Mouse (Mus musculus): ENCODE measurements around the gene Galnt17. TPM values are rescaled to one million over a fixed set of nuclear protein-coding genes. Genes with fewer than 3 reads are reported as not detected.
A peak's percentile ranks its signal among the peaks of the same experiment; 100 is the strongest.

Gene Galnt17
- polyA plus RNA-seq, 1 experiment = 15.3 TPM

DNA sequence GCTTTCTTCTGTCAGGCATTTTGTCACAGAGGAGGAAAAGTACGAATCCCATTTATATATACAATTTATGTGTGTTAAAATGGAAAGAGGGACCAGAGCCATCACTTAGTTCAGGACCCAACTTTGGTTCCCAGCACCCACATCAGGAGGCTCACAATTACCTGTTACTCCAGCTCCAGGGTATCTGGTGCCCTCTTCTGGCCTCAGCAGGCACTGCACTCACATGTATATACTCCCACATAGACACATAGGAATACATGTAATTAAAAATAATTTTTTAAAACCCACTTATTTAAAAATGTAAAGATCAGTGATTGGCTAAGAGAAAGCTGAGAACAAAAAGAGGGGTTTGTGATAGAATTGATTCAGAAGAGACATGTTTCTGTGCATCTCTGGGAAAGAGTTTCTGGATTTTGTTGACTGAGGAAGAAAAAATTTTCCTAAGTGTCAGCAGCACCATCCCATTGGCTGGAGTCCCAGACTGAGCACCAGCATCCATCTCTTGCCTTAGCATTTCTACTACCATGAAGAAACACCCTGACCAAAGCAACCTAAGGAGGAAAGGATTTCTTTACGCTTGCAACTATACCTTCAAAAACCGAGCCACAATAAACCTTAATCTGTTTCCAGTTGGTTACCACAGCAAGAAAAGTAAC is 381.0 kb downstream of the Galnt17 start:
- DNase-seq (ENCODE audit: low read depth) = no peak
- TF ChIP-seq CTCF (IDR thresholded peaks at IDR 0.05; ENCODE audit: borderline replicate concordance, extremely low read depth, insufficient read depth, insufficient read length) (peak; percentile 3; the same call in 1 of the 2 replicates), POLR2A (IDR thresholded peaks at IDR 0.05; ENCODE audit: borderline replicate concordance, extremely low read depth, insufficient read depth, insufficient read length, poor library complexity, severe bottlenecking) (no peak)

DNA sequence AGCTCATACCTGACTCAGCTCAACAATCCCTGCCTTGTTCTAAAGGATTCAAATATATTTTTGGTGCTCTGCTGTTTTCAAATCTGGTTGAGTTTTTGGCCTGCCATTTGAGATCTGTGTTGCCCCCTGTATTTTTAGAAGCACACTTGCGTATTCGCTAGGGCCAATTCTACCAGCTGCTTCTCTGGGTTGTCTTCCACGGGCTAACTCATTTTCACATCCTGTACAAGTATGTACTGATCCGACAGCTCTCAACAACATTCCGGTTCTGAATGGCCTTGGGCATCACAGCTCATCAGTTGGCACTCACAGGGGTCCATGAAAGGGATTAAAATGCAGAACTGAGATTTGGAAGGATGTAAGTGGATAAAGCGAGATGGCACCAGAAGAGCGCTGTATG is 382.6 kb downstream of the Galnt17 start:
- TF ChIP-seq POLR2A (IDR thresholded peaks at IDR 0.05; ENCODE audit: borderline replicate concordance, extremely low read depth, insufficient read depth, insufficient read length, poor library complexity, severe bottlenecking) = no peak
- TF ChIP-seq CTCF (IDR thresholded peaks at IDR 0.05; ENCODE audit: borderline replicate concordance, extremely low read depth, insufficient read depth, insufficient read length) = no peak
- no peak for DNase-seq (ENCODE audit: low read depth)

DNA sequence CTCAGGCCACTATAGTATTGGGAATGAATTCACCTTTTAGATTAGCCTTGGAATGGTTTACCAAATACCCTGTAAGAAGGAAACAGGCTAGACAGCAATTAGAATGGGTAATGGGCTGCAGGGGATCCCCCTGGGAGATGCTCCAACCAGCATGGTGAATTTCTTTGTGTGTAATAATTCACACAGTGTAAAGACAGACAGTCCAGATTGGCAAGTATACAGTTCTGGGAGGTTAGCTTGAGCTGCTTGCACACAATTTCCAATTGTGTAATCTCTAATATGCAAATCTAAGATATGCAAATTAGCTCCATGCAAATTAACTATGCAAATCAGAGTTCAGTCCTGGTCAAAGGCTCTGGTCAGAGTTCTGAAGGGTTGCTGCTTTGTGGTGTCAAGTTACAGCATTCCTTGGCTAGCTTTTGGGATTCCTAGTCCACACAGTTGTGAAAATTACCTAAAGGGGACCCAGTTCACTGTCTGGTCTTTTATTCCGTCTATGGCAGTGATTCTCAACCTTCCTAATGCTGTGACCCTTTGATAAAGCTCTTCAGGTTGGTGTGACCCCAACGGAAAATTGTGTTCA is 384.0 kb downstream of the Galnt17 start:
- DNase-seq (ENCODE audit: low read depth) = peak; percentile 94
- no peak for TF ChIP-seq POLR2A (IDR thresholded peaks at IDR 0.05; ENCODE audit: borderline replicate concordance, extremely low read depth, insufficient read depth, insufficient read length, poor library complexity, severe bottlenecking)
- no peak for TF ChIP-seq CTCF (IDR thresholded peaks at IDR 0.05; ENCODE audit: borderline replicate concordance, extremely low read depth, insufficient read depth, insufficient read length)

DNA sequence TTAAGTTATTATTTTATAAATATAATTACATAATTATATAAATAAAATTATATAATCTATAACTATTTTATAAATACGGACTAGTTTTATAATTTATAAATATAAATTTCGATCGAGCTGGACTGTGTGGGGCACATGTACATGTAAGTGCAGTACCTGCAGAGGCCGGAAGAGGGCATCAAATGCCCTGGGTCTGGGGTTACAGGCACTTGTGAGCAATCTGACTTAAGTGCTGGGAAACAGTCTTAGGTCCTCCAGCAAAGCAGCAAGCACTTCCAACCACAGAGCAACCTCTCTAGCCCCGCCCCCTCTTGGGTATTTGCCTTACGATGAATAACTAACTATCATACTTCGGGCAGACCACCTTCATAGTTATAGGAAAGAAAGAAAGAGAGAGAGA is 388.3 kb downstream of the Galnt17 start:
- no peak for DNase-seq (ENCODE audit: low read depth)
- TF ChIP-seq CTCF (IDR thresholded peaks at IDR 0.05; ENCODE audit: borderline replicate concordance, extremely low read depth, insufficient read depth, insufficient read length) (no peak), POLR2A (IDR thresholded peaks at IDR 0.05; ENCODE audit: borderline replicate concordance, extremely low read depth, insufficient read depth, insufficient read length, poor library complexity, severe bottlenecking) (no peak)

DNA sequence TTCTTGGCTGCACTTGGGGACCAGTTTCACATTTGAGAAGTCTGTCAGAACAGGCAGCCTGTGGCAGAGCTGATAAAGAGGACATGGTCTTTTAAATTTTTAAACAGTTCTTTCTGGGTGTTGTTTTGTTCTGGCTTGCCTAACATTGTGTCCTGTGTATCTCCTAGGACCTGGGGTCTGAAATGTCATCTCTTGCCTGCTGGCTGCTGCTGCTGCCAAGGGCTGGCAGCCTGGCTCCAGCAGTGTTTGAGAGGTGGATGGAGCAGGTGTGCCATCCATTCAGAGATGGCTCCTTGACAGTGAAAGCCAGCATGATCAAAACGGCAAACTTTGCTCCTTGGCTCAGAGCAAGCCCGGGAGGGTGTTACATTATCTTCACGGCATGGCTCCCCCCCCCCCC is 393.7 kb downstream of the Galnt17 start:
- TF ChIP-seq CTCF (IDR thresholded peaks at IDR 0.05; ENCODE audit: borderline replicate concordance, extremely low read depth, insufficient read depth, insufficient read length) (no peak), POLR2A (IDR thresholded peaks at IDR 0.05; ENCODE audit: borderline replicate concordance, extremely low read depth, insufficient read depth, insufficient read length, poor library complexity, severe bottlenecking) (no peak)
- DNase-seq (ENCODE audit: low read depth) = no peak

DNA sequence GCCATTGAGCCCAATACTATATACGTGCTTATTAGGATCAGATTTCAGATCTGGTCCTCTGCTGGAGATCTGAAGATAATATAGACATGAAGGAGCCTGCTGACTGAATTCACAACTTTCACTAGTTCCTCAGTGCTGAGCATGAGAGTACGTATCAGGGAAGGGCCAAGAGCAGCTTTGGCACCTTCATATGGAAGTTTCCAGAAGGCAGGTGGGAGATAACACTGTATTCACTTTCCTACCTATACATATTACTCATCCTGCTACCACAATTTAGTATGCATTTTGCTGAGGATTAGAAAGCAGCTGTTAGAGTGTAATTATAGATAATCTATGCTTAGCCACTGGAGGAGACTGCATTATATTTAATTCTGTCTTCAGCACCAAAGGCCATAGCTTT is 396.7 kb downstream of the Galnt17 start:
- DNase-seq (ENCODE audit: low read depth) = no peak
- TF ChIP-seq POLR2A (IDR thresholded peaks at IDR 0.05; ENCODE audit: borderline replicate concordance, extremely low read depth, insufficient read depth, insufficient read length, poor library complexity, severe bottlenecking) (no peak), CTCF (IDR thresholded peaks at IDR 0.05; ENCODE audit: borderline replicate concordance, extremely low read depth, insufficient read depth, insufficient read length) (no peak)

DNA sequence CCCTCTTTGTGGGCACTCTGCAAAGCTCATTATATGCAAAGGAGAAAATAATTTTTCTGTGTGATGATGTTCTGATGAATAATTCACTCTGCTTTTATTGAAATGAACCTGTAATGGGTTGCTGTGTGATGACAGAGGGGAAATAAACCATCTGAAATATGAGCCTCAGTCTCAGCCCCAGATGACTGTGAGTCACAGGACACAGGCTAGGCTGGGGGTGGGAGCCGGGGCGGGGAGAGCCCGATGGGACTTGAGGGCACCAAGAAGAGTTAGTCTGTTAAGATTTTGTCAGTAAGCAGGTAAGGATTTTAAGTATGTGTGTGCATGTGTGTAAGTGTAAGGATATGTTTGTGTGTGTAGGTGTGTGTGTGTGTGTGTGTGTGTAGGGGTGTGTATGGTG is 406.6 kb downstream of the Galnt17 start:
- TF ChIP-seq POLR2A (IDR thresholded peaks at IDR 0.05; ENCODE audit: borderline replicate concordance, extremely low read depth, insufficient read depth, insufficient read length, poor library complexity, severe bottlenecking) (no peak), CTCF (IDR thresholded peaks at IDR 0.05; ENCODE audit: borderline replicate concordance, extremely low read depth, insufficient read depth, insufficient read length) (no peak)

DNA sequence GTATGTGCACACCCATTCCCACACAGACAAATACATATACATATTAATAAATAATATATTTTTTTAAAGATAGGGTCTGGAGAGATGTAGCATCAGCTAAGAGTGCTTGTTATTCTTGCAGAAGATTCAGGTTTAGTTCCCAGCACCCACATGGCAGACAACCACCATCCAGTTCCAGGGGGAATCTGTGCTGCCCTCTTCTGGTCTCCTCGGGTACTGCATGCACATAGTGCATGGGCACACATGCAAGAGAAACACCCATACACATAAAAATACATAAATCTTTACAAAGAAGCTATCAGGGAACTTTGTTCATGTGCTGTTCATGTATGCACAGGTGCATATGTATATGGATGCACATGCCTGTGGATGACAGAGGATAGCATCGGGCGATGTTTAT is 412.3 kb downstream of the Galnt17 start:
- DNase-seq (ENCODE audit: low read depth) = no peak
- peak; percentile 44; the same call in 1 of the 2 replicates for TF ChIP-seq CTCF (IDR thresholded peaks at IDR 0.05; ENCODE audit: borderline replicate concordance, extremely low read depth, insufficient read depth, insufficient read length)
- TF ChIP-seq POLR2A (IDR thresholded peaks at IDR 0.05; ENCODE audit: borderline replicate concordance, extremely low read depth, insufficient read depth, insufficient read length, poor library complexity, severe bottlenecking) = no peak

More for the DNA sequence above, 406.6 kb downstream of the Galnt17 start:
- no peak for DNase-seq (ENCODE audit: low read depth)

DNA sequence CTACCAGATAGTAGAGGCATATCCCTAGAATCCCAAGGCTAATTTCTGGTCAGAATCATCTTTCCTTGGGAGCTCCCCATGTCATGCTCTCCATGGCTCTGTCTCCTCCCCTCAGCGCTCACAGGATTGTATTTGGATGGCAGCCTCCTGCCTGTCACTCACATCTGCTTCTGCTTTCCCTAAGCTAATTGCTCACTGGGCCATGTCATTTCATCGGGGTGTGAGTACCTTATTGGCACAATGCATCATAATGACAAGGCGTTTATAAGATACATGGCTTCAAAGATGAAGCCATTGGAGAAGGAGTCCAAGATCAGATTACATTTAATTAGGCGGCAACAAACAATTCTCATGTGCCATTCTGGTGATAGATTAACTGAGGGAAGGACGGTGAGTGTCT is 416.6 kb downstream of the Galnt17 start:
- TF ChIP-seq POLR2A (IDR thresholded peaks at IDR 0.05; ENCODE audit: borderline replicate concordance, extremely low read depth, insufficient read depth, insufficient read length, poor library complexity, severe bottlenecking) = no peak
- TF ChIP-seq CTCF (IDR thresholded peaks at IDR 0.05; ENCODE audit: borderline replicate concordance, extremely low read depth, insufficient read depth, insufficient read length) = no peak
- DNase-seq (ENCODE audit: low read depth) = peak; percentile 80

DNA sequence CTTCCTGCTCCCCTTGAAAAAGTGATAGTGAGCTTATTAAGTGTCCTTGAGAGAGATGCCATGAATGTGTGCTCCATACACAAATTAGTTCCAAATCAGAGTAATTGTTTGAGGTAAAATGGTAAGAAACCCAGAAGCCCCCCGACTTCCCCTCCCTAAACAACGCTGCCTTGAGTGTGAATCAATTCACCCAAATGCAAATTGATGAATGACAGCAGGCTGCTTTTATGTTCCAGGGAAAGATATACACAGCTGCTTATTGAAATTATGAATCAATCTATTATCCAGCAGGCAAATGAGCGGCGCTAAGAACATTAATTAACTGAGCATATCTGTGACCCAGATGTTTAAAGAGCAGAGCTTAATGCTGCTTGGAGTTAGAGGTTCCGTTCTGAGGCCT is 428.0 kb downstream of the Galnt17 start:
- TF ChIP-seq POLR2A (IDR thresholded peaks at IDR 0.05; ENCODE audit: borderline replicate concordance, extremely low read depth, insufficient read depth, insufficient read length, poor library complexity, severe bottlenecking) (no peak), CTCF (IDR thresholded peaks at IDR 0.05; ENCODE audit: borderline replicate concordance, extremely low read depth, insufficient read depth, insufficient read length) (no peak)
- peak; percentile 67 for DNase-seq (ENCODE audit: low read depth)

DNA sequence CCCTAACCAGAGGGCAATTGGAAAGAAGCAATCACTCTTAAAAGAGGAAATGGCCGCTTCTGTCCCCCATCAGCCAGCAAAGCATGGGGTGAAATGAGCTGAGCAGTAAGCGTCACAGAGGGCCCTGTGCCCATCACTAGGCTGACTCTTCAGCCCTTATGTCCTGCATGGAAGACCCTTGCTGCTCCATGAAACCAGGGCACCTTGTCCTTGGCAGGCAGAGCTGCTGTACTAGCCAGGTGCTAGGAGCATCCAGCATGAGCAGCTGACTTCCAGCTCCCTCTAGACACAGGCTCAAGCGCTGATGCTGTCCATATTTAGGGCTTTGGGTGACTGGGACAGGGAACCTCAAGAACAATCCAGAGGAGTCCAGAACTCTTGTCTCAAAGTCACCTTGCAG is 432.9 kb downstream of the Galnt17 start:
- no peak for DNase-seq (ENCODE audit: low read depth)
- TF ChIP-seq CTCF (IDR thresholded peaks at IDR 0.05; ENCODE audit: borderline replicate concordance, extremely low read depth, insufficient read depth, insufficient read length) (no peak), POLR2A (IDR thresholded peaks at IDR 0.05; ENCODE audit: borderline replicate concordance, extremely low read depth, insufficient read depth, insufficient read length, poor library complexity, severe bottlenecking) (no peak)

DNA sequence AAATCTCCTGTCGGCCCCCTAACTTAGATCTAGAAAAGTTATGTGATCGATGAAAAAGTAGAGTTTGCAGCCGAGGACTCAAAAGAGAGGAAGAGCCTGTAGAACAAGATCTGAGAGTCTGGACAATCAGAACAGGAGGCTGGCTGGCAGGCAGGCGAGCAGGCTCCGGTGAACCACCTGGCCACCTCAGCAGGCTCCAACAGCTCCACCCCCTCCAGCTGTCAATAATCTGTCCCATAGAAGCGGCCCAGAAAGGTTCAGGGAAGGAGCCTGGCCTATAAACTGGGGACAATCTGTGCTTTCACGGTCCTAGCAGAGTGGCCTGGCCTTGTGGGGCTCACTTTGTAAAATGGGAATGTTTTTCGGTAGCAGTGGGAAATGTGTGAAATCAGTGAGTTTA is 437.2 kb downstream of the Galnt17 start:
- TF ChIP-seq CTCF (IDR thresholded peaks at IDR 0.05; ENCODE audit: borderline replicate concordance, extremely low read depth, insufficient read depth, insufficient read length) = no peak
- TF ChIP-seq POLR2A (IDR thresholded peaks at IDR 0.05; ENCODE audit: borderline replicate concordance, extremely low read depth, insufficient read depth, insufficient read length, poor library complexity, severe bottlenecking) = no peak
- DNase-seq (ENCODE audit: low read depth) = peak; percentile 73

All from brain, embryonic 14.5 days (tissue).